Mouse (Mus musculus): ENCODE data around the gene Slc35g3. TPM values are rescaled to one million over a fixed set of nuclear protein-coding genes. Genes with fewer than 3 reads are reported as not detected.
A peak's percentile ranks its signal among the peaks of the same experiment; 100 is the strongest.

The Slc35g3 gene
- polyA plus RNA-seq, 1 experiment from 2014 or later = not detected

GRCm38 (mm10) chr11:69781828-69782227, 20.1 kb upstream of the Slc35g3 start:
- no peak for ATAC-seq (ENCODE audit: low FRiP score)
- H3K27me3 ChIP-seq (replicated peaks) = no peaks in the 10 kb centered on the region; the same call in 1 of the 2 replicates
- H3K27ac ChIP-seq (replicated peaks) = no peak overlapping the region
- no peaks in the 10 kb centered on the region for H3K9me3 ChIP-seq (replicated peaks)
- no peak overlapping the region for H3K4me2 ChIP-seq
- 31% methylated on average over 4 of the region's 4 CpGs for WGBS
- H3K4me1 ChIP-seq = no peaks in the 10 kb centered on the region
- H3K4me3 ChIP-seq (replicated peaks) = no peak overlapping the region
- peaks cover 15% of the 10 kb centered on the region for H3K36me3 ChIP-seq
- H3K9ac ChIP-seq (replicated peaks) = no peak overlapping the region

GRCm38 (mm10) chr11:69778985-69779384, 17.2 kb upstream of the Slc35g3 start:
- WGBS = 54% methylated on average over 7 of the region's 7 CpGs
- H3K4me2 ChIP-seq = no peak overlapping the region
- no peak for ATAC-seq (ENCODE audit: low FRiP score)
- H3K9me3 ChIP-seq (replicated peaks) = no peaks in the 10 kb centered on the region
- H3K4me1 ChIP-seq = no peaks in the 10 kb centered on the region
- no peaks in the 10 kb centered on the region; the same call in 1 of the 2 replicates for H3K27me3 ChIP-seq (replicated peaks)
- H3K27ac ChIP-seq (replicated peaks) = no peak overlapping the region
- H3K4me3 ChIP-seq (replicated peaks) = no peak overlapping the region
- no peak overlapping the region for H3K9ac ChIP-seq (replicated peaks)
- peaks cover 33% of the 10 kb centered on the region for H3K36me3 ChIP-seq

- Histone ChIP-seq H3K27me3 (replicated peaks) (no peaks in the 10 kb centered on the region; the same call in 1 of the 2 replicates), H3K27ac (replicated peaks) (no peak overlapping the region), H3K9ac (replicated peaks) (no peak overlapping the region), H3K4me2 (no peak overlapping the region), H3K4me1 (no peaks in the 10 kb centered on the region), H3K9me3 (replicated peaks) (no peaks in the 10 kb centered on the region), H3K4me3 (replicated peaks) (no peak overlapping the region), H3K36me3 (peaks cover 33% of the 10 kb centered on the region)
- no peak for ATAC-seq (ENCODE audit: low FRiP score)
- WGBS = 78% methylated on average over 23 of the region's 23 CpGs
Measured at GRCm38 (mm10) chr11:69778258-69778982, 16.7 kb upstream of the Slc35g3 start.

GRCm38 (mm10) chr11:69777504-69778257, 15.9 kb upstream of the Slc35g3 start:
- Histone ChIP-seq H3K4me3 (replicated peaks) (no peak overlapping the region), H3K4me2 (no peak overlapping the region)

GRCm38 (mm10) chr11:69776488-69776887, 14.7 kb upstream of the Slc35g3 start:
- no peak overlapping the region for H3K27ac ChIP-seq (replicated peaks)
- no peaks in the 10 kb centered on the region for H3K4me1 ChIP-seq
- 84% methylated on average over 20 of the region's 20 CpGs for WGBS
- no peak overlapping the region for H3K4me3 ChIP-seq (replicated peaks)
- no peak overlapping the region for H3K9ac ChIP-seq (replicated peaks)
- peaks cover 36% of the 10 kb centered on the region for H3K36me3 ChIP-seq
- no peaks in the 10 kb centered on the region; the same call in 1 of the 2 replicates for H3K27me3 ChIP-seq (replicated peaks)
- H3K4me2 ChIP-seq = no peak overlapping the region
- no peaks in the 10 kb centered on the region for H3K9me3 ChIP-seq (replicated peaks)
- ATAC-seq (ENCODE audit: low FRiP score) = no peak

More at GRCm38 (mm10) chr11:69777504-69778257, 15.9 kb upstream of the Slc35g3 start:
- Histone ChIP-seq H3K4me1 (no peaks in the 10 kb centered on the region), H3K27me3 (replicated peaks) (no peaks in the 10 kb centered on the region; the same call in 1 of the 2 replicates), H3K9ac (replicated peaks) (no peak overlapping the region), H3K36me3 (peaks cover 36% of the 10 kb centered on the region), H3K9me3 (replicated peaks) (no peaks in the 10 kb centered on the region), H3K27ac (replicated peaks) (no peak overlapping the region)
- ATAC-seq (ENCODE audit: low FRiP score) = 0 out of 2 replicates have a peak, but pooled peaks have one; percentile 10
- 60% methylated on average over 26 of the region's 26 CpGs for WGBS

- H3K4me3 ChIP-seq (replicated peaks) = no peak overlapping the region
- H3K9me3 ChIP-seq (replicated peaks) = no peaks in the 10 kb centered on the region
- no peak overlapping the region for H3K9ac ChIP-seq (replicated peaks)
- no peaks in the 10 kb centered on the region for H3K4me1 ChIP-seq
- WGBS = 66% methylated on average over 10 of the region's 10 CpGs
- no peak overlapping the region for H3K4me2 ChIP-seq
- no peak overlapping the region for H3K27ac ChIP-seq (replicated peaks)
- ATAC-seq (ENCODE audit: low FRiP score) = no peak
- peaks cover 36% of the 10 kb centered on the region for H3K36me3 ChIP-seq
- H3K27me3 ChIP-seq (replicated peaks) = no peaks in the 10 kb centered on the region; the same call in 1 of the 2 replicates
Measured at GRCm38 (mm10) chr11:69775716-69776115, 13.9 kb upstream of the Slc35g3 start.

GRCm38 (mm10) chr11:69774961-69775360, 13.2 kb upstream of the Slc35g3 start:
- ATAC-seq (ENCODE audit: low FRiP score) = no peak
- Histone ChIP-seq H3K9me3 (replicated peaks) (no peaks in the 10 kb centered on the region), H3K9ac (replicated peaks) (no peak overlapping the region), H3K4me1 (no peaks in the 10 kb centered on the region), H3K27me3 (replicated peaks) (no peaks in the 10 kb centered on the region; the same call in 1 of the 2 replicates), H3K27ac (replicated peaks) (no peak overlapping the region), H3K4me3 (replicated peaks) (no peak overlapping the region), H3K36me3 (peaks cover 36% of the 10 kb centered on the region), H3K4me2 (no peak overlapping the region)
- 62% methylated on average over 5 of the region's 5 CpGs for WGBS

- no peaks in the 10 kb centered on the region for H3K27me3 ChIP-seq (replicated peaks)
- no peaks in the 10 kb centered on the region for H3K36me3 ChIP-seq
- H3K4me2 ChIP-seq = peak overlapping the region; percentile 74
- H3K9ac ChIP-seq (replicated peaks) = 0 out of 2 replicates have a peak overlapping the region, but pooled peaks have one; percentile 7
- H3K27ac ChIP-seq (replicated peaks) = no peak overlapping the region
- H3K4me3 ChIP-seq (replicated peaks) = peak overlapping the region; percentile 71; the same call in 1 of the 2 replicates
- 63% methylated on average over 4 of the region's 4 CpGs for WGBS
- no peak for ATAC-seq (ENCODE audit: low FRiP score)
- no peaks in the 10 kb centered on the region for H3K9me3 ChIP-seq (replicated peaks)
- peaks cover 33% of the 10 kb centered on the region for H3K4me1 ChIP-seq
Measured at GRCm38 (mm10) chr11:69767625-69767909, 5.8 kb upstream of the Slc35g3 start.

GRCm38 (mm10) chr11:69766872-69767624, 5.3 kb upstream of the Slc35g3 start:
- H3K4me1 ChIP-seq = peaks cover 33% of the 10 kb centered on the region
- H3K4me3 ChIP-seq (replicated peaks) = peak overlapping the region; percentile 71
- peak overlapping the region; percentile 89 for H3K27ac ChIP-seq (replicated peaks)
- H3K36me3 ChIP-seq = no peaks in the 10 kb centered on the region
- H3K4me2 ChIP-seq = peak overlapping the region; percentile 74
- 0 out of 2 replicates have a peak, but pooled peaks have one; percentile 13 for ATAC-seq (ENCODE audit: low FRiP score)
- H3K9me3 ChIP-seq (replicated peaks) = no peaks in the 10 kb centered on the region
- H3K9ac ChIP-seq (replicated peaks) = peak overlapping the region; percentile 92
- H3K27me3 ChIP-seq (replicated peaks) = no peaks in the 10 kb centered on the region
- WGBS = 64% methylated on average over 13 of the region's 13 CpGs

- Histone ChIP-seq H3K9me3 (replicated peaks) (no peaks in the 10 kb centered on the region), H3K4me1 (peaks cover 33% of the 10 kb centered on the region), H3K4me3 (replicated peaks) (peak overlapping the region; percentile 71), H3K9ac (replicated peaks) (peak overlapping the region; percentile 92), H3K27me3 (replicated peaks) (no peaks in the 10 kb centered on the region), H3K36me3 (no peaks in the 10 kb centered on the region), H3K4me2 (peak overlapping the region; percentile 74), H3K27ac (replicated peaks) (peak overlapping the region; percentile 89)
- ATAC-seq (ENCODE audit: low FRiP score) = peak; percentile 88
- WGBS = 0% methylated on average over 32 of the region's 37 CpGs
Measured at GRCm38 (mm10) chr11:69766126-69766609, 4.4 kb upstream of the Slc35g3 start.

Data from neural tube, embryonic 15.5 days (tissue).